Mouse (Mus musculus) forebrain, embryonic 14.5 days (tissue): ENCODE results near the gene Enah. TPM values are rescaled to one million over a fixed set of nuclear protein-coding genes. Genes with fewer than 3 reads are reported as not detected.

Experiments
- ATAC-seq: fragments of 200-750 bp; cut with Nextera tagmentation; 2 replicates; pipeline ENCODE4 v1.8.0; 2017; ENCODE audit warnings: mild to moderate bottlenecking, moderate library complexity
- DNase-seq: peaks from one replicate; pipeline ENCODE4 v3.0.0-alpha.2; 2015; ENCODE audit warnings: low spot score
- H3K27ac ChIP-seq: fragments of 300-500 bp; sonication (generic); 2 replicates; pipeline ENCODE4 v1.5.1; 2014; ENCODE audit warnings: low read depth, mild to moderate bottlenecking, control low read depth, low read length, moderate library complexity
- H3K27me3 ChIP-seq: fragments of 300-500 bp; sonication (generic); replicated peaks from 2 replicates; pipeline ENCODE4 v1.6.1; 2014; ENCODE audit warnings: low read length, control low read depth, mixed read lengths; ENCODE audit not compliant: control insufficient read depth, insufficient read depth
- H3K36me3 ChIP-seq: fragments of 300-500 bp; sonication (generic); 2 replicates; pipeline ENCODE4 v1.6.1; 2014; ENCODE audit warnings: low read length, control low read depth; ENCODE audit not compliant: control insufficient read depth, insufficient read depth
- H3K4me1 ChIP-seq: fragments of 300-500 bp; sonication (generic); 2 replicates; pipeline ENCODE4 v1.6.1; 2014; ENCODE audit warnings: antibody characterized with exemption, low read length, control low read depth; ENCODE audit not compliant: control insufficient read depth, insufficient read depth
- H3K4me2 ChIP-seq: fragments of 300-500 bp; sonication (generic); 2 replicates; pipeline ENCODE4 v1.6.1; 2014; ENCODE audit warnings: mild to moderate bottlenecking, control low read depth, low read length
- H3K4me3 ChIP-seq: fragments of 300-500 bp; sonication (generic); 2 replicates; pipeline ENCODE4 v1.5.1; 2014; ENCODE audit warnings: low read depth, low read length, control low read depth
- H3K9ac ChIP-seq: fragments of 300-500 bp; sonication (generic); 2 replicates; pipeline ENCODE4 v1.6.1; 2014; ENCODE audit warnings: mild to moderate bottlenecking, low read length, control low read depth, moderate library complexity
- H3K9me3 ChIP-seq: fragments of 300-500 bp; sonication (generic); replicated peaks from 2 replicates; pipeline ENCODE4 v1.6.1; 2016; ENCODE audit warnings: low read length, control low read depth, mixed read lengths; ENCODE audit not compliant: control insufficient read depth
- WGBS: fragments of 180-500 bp; shearing (Covaris S2); extraction: QIAGEN DNeasy Blood & Tissue Kit; methylation state at CpG from one replicate; pipeline ENCODE4 v1.1.7; 2014; 5-methylcytosine and 5-hydroxymethylcytosine counted together
- polyA plus RNA-seq: library from polyadenylated mRNA; unstranded; fragments of >200 nt; fragmentation: Nextera tagmentation; extraction: Ambion mirVana; gene quantifications from 2 replicates; pipeline ENCODE4 v1.2.1, GENCODE M21; 2014

The Enah gene
- polyA plus RNA-seq, 1 experiment from 2014 or later = 19.9 TPM

DNA sequence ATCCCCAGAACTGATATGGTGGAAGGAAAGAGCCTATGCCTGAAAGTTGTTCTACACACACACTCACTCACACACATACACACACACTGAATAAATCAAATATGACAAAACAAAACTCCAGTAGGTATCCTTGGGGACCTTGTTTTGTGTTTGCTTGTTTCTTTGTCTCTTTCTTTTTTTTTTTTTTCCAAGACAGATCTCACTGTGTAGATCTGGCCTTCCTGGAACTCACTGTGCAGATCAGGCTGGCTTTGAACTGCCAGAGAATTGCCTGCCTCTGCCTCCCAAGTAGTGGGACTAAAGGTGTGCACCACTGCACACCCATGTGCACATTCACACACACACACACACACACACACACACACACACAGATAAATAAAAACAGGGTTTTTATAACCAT is 12.0 kb upstream of the Enah start:
- DNase-seq (no peak), ATAC-seq (no peak)
- Histone ChIP-seq H3K27me3 (no peaks in the 10 kb centered on the region), H3K4me3 (no peak overlapping the region), H3K27ac (no peak overlapping the region), H3K9ac (no peak overlapping the region), H3K9me3 (no peaks in the 10 kb centered on the region), H3K36me3 (no peaks in the 10 kb centered on the region), H3K4me1 (no peaks in the 10 kb centered on the region), H3K4me2 (no peak overlapping the region)

DNA sequence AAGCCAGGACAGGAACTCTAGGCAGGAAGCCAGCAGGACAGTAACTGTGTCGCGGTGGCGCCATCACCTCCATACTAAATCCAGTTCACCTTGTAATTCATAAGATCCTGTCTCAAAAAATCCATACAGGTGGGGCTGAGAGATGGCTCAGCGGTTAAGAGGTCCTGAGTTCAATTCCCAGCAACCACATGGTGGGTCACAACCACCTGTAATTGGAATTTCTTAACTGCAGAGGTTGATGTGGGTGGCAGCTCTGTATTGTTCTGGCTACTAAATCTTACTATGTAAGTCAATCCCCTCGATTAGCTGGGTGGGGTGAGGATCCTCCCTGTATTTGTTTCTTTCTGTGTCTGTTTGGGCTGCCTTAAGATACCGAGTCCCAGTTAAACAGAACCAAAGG is 11.3 kb upstream of the Enah start:
- Histone ChIP-seq H3K27ac (no peak overlapping the region), H3K4me1 (no peaks in the 10 kb centered on the region), H3K36me3 (no peaks in the 10 kb centered on the region), H3K4me3 (no peak overlapping the region), H3K9me3 (no peaks in the 10 kb centered on the region), H3K4me2 (no peak overlapping the region), H3K27me3 (no peaks in the 10 kb centered on the region), H3K9ac (no peak overlapping the region)
- ATAC-seq = no peak
- DNase-seq = no peak
- WGBS = 84% methylated on average over 6 of the region's 6 CpGs

DNA sequence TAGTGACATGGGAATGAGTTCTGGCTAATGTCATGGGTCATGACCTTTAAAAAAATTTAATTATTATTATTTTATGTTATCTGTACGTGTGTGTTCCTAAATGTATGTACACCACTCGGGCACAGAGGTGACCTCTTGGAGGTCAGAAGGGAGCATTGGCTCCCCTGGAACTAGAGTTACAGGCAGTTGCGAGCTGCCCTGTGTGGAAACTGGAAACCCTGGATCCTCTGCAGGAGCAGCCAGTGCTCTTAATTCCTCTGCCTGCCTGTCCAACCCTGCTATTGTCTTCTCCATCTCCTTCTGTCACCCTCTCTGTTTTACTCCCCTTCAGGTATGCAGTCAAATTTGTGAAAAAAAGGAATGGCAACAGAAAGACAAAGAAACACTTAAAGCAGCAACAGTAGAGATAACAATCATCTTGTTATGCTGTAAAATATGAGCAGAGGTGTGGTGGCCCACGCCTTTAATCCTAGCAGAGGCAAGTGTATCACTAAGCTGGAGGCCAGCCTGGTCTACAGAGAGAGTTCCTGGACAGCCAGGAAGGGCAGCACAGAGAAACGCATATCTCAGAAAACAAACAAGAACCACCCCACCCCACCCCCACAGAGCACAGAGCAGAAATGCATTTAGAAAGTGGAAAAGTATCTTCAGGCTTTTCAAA is 10.3 kb upstream of the Enah start:
- Histone ChIP-seq H3K27ac (no peak overlapping the region), H3K27me3 (no peaks in the 10 kb centered on the region), H3K36me3 (no peaks in the 10 kb centered on the region), H3K9me3 (no peaks in the 10 kb centered on the region), H3K9ac (no peak overlapping the region), H3K4me3 (no peak overlapping the region), H3K4me2 (no peak overlapping the region), H3K4me1 (no peaks in the 10 kb centered on the region)
- ATAC-seq (no peak), DNase-seq (no peak)
- 81% methylated on average over 5 of the region's 5 CpGs for WGBS

DNA sequence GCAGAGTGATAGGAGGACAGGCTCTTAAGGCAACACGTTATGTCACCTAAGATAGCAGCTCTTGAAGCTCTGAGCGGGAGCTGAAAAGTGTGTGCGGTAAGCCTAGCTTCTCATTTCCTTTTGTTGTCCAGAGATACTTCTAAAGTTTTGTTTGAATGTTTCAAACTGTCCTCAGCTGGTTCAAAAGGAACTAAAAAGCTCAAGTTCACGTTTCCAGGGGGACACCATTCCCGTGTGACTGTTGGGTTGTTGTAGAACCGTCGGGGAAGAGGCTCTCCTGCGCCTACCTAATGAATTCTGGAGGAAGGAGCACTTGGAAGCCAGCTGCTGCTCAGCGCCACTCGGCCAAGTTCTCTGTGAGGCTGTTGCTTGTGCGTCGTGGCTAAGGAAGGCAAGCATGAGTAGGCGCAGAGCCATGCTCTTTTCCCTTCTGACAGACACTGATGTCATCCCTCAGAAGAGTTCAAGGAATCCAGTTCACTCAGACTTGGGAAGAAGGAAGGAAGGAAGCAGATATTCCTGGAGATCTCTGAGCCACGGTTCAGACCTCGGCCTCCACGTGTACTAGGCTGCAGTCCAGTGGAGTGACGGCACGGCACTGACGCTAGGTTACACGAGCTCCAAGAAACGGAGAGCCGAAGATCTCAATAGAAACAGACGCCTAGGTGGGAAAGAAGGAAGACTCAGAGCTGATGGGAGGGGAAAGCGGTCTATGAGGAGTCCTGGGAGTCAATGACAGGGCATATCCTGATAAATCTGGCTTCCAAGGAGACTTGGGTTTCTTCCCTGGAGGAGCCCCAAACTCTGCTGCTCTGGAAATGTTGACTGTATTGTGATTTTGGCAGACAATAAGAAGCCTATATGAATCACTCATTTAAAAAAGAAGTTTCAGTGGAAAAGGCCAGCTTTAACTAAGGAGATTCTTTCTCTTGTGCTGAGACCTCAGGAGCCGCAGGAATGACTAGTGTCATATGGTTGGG is 8.7 kb upstream of the Enah start:
- H3K36me3 ChIP-seq = no peaks in the 10 kb centered on the region
- no peak overlapping the region for H3K9ac ChIP-seq
- H3K27ac ChIP-seq = no peak overlapping the region
- ATAC-seq = no peak
- H3K9me3 ChIP-seq = no peaks in the 10 kb centered on the region
- H3K4me1 ChIP-seq = no peaks in the 10 kb centered on the region
- DNase-seq = no peak
- no peak overlapping the region for H3K4me2 ChIP-seq
- H3K4me3 ChIP-seq = no peak overlapping the region
- WGBS = 85% methylated on average over 25 of the region's 25 CpGs
- H3K27me3 ChIP-seq = no peaks in the 10 kb centered on the region

DNA sequence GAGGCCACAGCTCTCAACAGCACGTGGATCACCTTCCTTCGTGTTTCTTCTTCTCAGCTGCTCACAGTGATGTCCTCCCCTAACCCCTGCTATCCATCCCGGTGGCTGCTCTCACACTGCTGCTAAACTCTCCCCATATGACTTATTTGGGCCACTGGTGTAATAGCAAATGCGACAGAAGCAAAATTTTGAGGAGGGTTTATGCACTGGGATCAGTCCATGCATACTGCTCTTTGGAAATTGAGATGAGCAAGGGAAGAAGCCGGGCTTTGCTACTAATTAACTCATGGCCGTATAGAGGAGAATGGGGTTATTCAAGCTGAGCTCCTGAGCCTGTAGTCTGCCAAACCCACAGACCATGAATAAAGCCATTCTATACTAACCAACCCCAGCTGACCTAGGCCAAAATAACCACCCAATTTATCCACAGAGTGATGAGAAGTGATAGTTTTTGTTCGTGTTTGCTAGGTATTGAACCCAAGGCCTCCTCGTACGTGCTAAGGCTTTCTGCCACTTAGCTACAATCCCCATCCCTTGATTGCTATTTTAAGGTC is 7.7 kb upstream of the Enah start:
- H3K9ac ChIP-seq = no peak overlapping the region
- H3K27me3 ChIP-seq = no peaks in the 10 kb centered on the region
- no peak overlapping the region for H3K4me3 ChIP-seq
- H3K36me3 ChIP-seq = no peaks in the 10 kb centered on the region
- H3K4me1 ChIP-seq = no peaks in the 10 kb centered on the region
- H3K9me3 ChIP-seq = no peaks in the 10 kb centered on the region
- H3K27ac ChIP-seq = no peak overlapping the region
- no peak overlapping the region for H3K4me2 ChIP-seq
- no peak for DNase-seq
- ATAC-seq = no peak
- 42% methylated on average over 9 of the region's 9 CpGs for WGBS

DNA sequence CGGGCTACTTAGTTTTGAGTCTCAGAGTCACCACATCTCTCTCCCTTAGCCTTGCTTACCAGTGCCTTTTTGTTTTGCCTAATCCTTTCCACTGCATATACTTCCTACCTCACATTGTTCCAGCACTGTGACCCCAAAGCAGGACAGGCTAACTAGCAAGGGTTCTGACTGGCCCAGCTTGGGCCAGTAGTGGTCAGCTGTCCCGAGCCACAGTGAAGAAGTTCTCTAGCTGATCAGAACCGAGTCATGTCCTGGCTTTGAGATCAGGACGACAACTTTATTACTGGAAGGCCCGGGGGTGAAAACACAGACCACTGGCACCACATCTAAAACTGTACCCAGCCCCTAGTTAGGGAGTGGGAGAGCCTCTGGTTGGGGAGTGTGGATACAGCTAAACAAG is 7.0 kb upstream of the Enah start:
- DNase-seq (no peak), ATAC-seq (no peak)
- Histone ChIP-seq H3K9me3 (no peaks in the 10 kb centered on the region), H3K9ac (no peak overlapping the region), H3K27me3 (no peaks in the 10 kb centered on the region), H3K4me1 (peaks cover 2% of the 10 kb centered on the region), H3K4me2 (no peak overlapping the region), H3K27ac (no peak overlapping the region), H3K36me3 (no peaks in the 10 kb centered on the region), H3K4me3 (no peak overlapping the region)
- 91% methylated on average over 5 of the region's 5 CpGs for WGBS

DNA sequence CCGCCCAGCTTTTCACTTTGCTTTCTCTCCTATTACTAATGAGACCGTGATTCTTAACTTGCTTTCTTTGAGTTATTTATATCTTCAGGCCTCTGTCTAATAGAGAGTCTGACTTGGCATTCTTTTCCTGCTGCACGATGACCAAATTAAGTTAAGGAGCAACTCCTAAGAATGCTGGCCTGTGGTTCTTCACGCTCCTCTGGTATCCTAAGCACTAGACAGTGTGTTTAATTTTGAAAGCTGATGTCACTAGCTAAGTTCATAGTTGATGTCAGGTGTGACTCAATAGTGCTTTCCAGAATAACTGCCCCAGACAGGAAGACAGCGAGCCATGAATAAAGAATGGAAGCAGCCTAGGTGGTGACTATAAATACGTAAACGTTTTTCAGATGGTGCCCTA is 6.3 kb upstream of the Enah start:
- Histone ChIP-seq H3K27me3 (no peaks in the 10 kb centered on the region), H3K9me3 (no peaks in the 10 kb centered on the region), H3K4me2 (no peak overlapping the region), H3K4me3 (no peak overlapping the region), H3K4me1 (peaks cover 7% of the 10 kb centered on the region), H3K36me3 (no peaks in the 10 kb centered on the region), H3K27ac (no peak overlapping the region), H3K9ac (no peak overlapping the region)
- 68% methylated on average over 7 of the region's 7 CpGs for WGBS
- ATAC-seq (no peak), DNase-seq (no peak)

DNA sequence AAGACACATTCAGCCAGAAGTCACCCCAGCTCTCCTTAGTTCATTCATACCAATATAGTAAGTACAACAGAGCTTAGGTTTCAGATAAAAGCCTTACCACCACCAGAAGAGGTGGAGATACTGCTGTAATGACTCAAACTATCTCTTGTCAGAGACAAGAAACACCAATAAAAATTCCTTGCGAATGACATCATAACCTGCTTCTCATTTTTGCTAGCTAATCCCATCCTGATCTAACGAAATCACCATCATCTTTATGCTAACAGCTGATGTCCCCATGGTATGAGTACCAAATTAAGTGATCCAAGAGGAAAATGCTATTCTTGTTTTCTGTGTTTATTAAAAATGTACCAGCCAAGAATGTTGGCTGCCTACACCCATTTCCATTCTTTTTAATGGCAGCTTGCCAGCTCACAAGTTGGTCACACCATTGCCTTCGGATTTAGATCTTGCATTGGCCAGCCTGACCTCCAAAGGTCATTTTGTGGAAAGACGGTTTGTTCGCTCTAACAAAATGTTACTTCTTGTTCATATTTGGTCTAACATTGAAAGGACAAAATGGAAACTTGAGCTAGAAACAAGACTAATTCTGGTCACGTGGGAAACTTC is 2.0 kb upstream of the Enah start:
- Histone ChIP-seq H3K36me3 (no peaks in the 10 kb centered on the region), H3K27me3 (no peaks in the 10 kb centered on the region), H3K9me3 (no peaks in the 10 kb centered on the region), H3K9ac (no peak overlapping the region), H3K4me1 (peaks cover 13% of the 10 kb centered on the region), H3K27ac (no peak overlapping the region), H3K4me2 (no peak overlapping the region), H3K4me3 (no peak overlapping the region)
- ATAC-seq = no peak
- 76% methylated on average over 6 of the region's 6 CpGs for WGBS
- no peak for DNase-seq
